Mouse (Mus musculus) left cerebral cortex, postnatal 36 days (tissue): ENCODE measurements around the gene Sptssa. TPM values are rescaled to one million over a fixed set of nuclear protein-coding genes. Genes with fewer than 3 reads are reported as not detected.
A peak's percentile ranks its signal among the peaks of the same experiment; 100 is the strongest.

Experiments
- DNase-seq, 2 experiments: peaks; one replicate each; pipeline ENCODE4 v3.0.0; 2021 to 2022; ENCODE audit warnings: low spot score in 2 of 2, mixed read lengths in 1 of 2
- intact Hi-C: fragments of 180-260 bp; cut with DNase I; formaldehyde crosslinking; loops from one replicate; pipeline ENCODE4 v1.15.1; 2025
- total RNA-seq, 2 experiments: library from RNA; stranded (reverse); gene quantifications; 2 replicates each; pipeline ENCODE4 v1.2.3; 2021

Gene Sptssa
- total RNA-seq, 2 experiments from 2014 or later: 20.2 to 22.8 TPM

DNA sequence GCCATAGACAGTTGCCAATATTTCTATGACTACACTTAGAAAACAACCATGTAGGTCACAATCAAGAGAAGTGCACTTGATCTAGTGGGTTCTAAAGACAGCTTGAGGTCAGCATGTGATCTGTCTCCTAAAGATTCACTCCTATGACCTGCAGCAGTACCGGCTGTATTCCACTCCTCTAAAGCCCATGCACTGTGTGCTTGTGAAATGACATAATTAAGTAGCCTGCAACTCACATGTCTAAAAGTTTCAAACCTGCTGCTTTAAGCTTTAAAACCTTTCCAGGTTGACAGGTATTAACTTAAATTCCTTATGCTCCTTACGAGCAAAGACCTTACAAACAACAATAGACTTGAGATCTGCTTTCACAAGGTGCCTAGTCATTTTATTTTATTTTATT lies 853 bp upstream of the Sptssa start:
- intact Hi-C loops: no loop called here

DNA sequence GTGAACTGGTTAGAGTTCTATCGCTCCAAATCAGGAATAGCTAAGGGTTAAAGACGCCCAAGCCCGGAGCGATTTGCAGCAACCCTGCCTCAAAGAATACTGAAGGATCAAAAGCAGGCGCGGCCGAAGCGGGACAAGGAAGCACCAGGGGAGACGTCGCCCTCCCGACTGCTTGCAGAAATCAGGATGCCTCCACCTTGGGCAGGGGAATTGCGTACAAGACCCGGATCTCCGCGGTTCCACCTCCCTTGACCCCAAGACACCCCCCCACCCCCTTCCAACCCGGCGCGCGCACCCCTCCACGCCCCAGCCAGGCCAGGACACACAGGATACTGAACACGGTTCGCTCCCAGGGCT lies 356 bp downstream of the Sptssa start:
- intact Hi-C loops: no loop called here
- no peak for DNase-seq

More for the DNA sequence above, 853 bp upstream of the Sptssa start:
- DNase-seq: no peak

GRCm38 (mm10) chr12:54655292-54656038 lies 908 bp downstream of the Sptssa start:
- intact Hi-C loops: no loop called here
- no peak for DNase-seq

DNA sequence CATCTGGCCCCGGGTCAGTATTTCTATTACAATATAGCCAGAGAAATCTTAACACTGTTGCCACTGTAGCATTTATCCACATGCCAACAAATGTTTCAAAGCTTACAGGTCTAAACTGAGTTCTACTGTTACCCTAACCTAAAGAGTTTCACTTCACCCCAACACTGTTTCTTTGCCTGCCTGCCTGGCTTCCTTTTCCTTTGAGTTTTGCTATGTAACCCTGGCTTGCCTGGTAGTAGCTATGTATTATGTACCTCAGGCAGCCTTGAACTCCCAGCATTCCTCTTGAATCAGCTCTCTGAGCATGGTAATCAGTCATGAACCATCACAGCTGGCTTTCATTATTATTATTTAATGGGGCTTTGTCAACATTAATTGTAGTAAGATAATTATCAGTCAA lies 1.6 kb downstream of the Sptssa start:
- intact Hi-C loops: no loop called here
- DNase-seq: no peak

GRCm38 (mm10) chr12:54654141-54654540 lies 2.2 kb downstream of the Sptssa start:
- DNase-seq: no peak
- intact Hi-C loops: no loop called here

- intact Hi-C loops: no loop called here
Measured at GRCm38 (mm10) chr12:54652346-54652745, 4.0 kb downstream of the Sptssa start.

DNA sequence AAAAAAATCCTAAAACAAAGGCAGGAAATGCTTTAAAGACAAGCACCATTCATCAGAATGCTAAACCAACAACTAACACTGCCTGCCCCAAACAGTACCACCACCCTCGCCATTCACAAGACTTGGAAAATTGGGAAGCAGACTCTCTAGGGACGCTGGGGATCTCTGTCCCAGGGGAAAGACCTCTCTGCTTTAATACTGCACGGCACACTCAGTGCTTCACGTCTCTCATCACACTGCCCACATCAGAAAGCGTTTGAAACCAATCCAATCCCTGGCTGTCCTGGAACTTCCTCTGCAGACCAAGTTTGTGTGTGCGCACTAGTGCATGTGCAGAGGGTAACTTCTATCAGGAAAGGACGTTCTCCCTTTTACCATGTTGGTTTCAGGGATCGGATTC lies 4.6 kb downstream of the Sptssa start:
- intact Hi-C loops: no loop called here
- no peak for DNase-seq

More at GRCm38 (mm10) chr12:54652346-54652745, 4.0 kb downstream of the Sptssa start:
- DNase-seq: no peak

DNA sequence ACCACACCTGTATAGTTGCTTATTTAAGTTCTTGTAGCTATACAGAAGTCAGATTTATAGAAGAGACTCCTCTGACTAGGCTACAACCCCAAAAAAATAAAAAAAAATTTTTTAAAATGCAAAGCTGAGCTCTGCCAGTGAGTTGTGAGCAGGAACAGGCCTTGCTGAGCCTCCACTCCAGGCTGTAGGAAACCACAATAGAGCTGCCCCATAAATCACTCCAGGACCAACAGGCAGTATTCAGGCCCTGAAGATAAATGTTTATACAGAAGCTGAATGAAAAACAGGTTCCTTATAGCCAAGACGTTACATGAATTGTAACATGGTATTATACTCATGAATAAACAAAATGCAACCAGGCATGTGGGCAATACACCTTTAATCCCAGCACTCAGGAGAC lies 5.2 kb downstream of the Sptssa start:
- intact Hi-C loops: no loop called here
- no peak for DNase-seq

- intact Hi-C loops: no loop called here
- DNase-seq: no peak
Measured at GRCm38 (mm10) chr12:54644947-54645346, 11.4 kb downstream of the Sptssa start.

DNA sequence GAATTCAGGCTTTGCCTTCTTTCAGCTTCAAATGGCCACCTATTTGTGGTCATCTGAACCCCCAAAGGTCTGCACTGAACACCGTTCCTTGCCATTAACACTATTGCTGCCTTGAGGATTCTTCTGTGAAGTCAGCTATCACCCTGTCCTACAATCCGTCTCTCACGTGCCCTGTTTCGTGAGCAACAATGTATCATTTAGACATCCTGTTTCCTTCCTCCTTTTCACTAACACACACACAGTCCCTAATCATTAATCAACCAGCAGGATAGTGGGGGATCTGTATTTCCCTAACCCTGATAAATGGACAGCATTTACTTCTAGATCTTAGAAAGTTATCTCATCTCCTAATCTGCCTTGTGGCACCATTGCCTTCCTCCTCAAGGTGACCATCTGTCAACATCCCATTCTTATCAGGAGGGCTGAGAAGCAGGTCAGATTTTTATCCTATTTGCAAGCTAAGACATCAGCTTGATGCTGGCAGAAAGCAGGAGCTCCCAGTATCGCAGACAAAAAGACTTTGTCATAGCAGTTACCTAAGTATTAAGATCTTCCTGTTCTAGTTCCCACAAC lies 13.0 kb downstream of the Sptssa start:
- intact Hi-C loops: no loop called here
- DNase-seq: no peak

GRCm38 (mm10) chr12:54641374-54641773 lies 15.0 kb downstream of the Sptssa start:
- DNase-seq: no peak
- intact Hi-C loops: no loop called here

DNA sequence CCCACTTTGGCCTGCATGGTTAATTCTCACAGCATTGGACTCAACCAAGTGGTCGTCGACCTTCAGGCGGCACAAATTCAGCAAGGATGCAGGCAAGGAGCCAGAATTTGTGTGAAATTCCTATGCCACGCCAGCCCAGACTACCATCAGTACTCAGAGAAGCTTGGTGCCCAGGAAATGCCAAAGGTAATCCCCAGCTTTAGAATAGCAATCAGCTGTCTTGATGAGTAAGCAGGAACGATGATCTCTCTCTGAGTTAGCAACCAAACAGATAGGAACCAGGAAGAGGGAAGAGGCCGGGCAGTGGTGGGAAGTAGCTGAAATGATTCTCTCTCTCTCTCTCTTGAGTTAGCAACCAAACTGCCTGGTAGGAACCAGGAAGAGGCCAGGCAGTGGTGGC lies 16.1 kb downstream of the Sptssa start:
- intact Hi-C loops: no loop called here
- peak in 1 of 2 experiments; percentile 14 for DNase-seq

GRCm38 (mm10) chr12:54637033-54637432 lies 19.3 kb downstream of the Sptssa start:
- intact Hi-C loops: no loop called here
- no peak for DNase-seq

- intact Hi-C loops: no loop called here
- no peak for DNase-seq
Measured at GRCm38 (mm10) chr12:54632141-54632540, 24.2 kb downstream of the Sptssa start.

DNA sequence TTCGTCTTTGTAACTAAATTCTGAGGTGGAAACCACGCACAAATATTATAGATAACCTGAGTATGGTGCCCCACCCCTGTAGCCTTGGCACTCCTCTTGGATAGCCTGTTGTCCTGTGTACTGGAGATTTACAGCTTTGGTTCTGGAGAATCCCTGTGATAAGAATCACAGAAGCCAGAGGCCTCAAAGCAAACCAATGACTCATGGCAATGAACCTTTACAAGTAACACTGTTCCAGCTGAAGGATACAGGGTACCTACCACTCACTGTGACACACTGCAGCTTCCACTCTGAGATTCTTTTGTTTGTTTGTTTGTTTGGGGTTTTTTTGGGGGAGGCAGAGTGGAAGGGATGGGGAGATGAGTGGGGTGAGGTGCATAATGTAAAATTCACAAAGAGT lies 34.4 kb downstream of the Sptssa start:
- intact Hi-C loops: no loop called here

DNA sequence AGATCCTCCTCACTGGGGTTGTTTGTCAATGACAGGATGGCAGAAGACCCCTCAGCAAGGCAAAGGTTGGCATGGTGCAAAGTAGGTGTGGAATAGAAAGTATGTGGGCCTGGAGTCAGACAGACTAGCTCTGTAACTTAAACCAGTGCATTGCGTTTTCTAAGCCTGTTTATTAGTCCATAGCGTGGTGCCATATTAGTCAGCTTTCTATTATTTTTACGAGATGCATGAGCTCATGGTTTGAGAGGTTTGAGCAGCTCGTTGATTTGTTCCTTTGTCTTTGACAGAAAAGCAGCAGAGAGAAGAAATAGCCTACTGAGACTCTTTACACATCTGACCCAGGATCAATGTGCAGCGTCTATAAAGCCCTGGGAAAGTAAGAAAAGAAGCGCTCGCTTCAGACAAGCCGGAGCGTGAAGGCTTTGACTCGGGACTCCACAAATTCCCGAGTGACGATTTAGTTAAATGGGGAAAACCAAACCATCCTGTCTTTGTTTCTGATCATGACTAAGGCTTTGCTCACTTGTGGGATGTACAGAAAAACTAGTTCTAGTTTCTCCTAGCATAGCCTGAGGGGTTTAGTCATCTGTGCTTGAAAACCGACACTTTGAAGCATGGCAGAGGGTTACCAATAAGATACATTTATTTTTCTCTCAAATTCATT lies 36.2 kb downstream of the Sptssa start:
- intact Hi-C loops: loop anchor here (1.0 kb wide), 1 partner anchor 11 kb away; no protein-coding TSS in a partner anchor
- DNase-seq: no peak

More for the DNA sequence above, 34.4 kb downstream of the Sptssa start:
- no peak for DNase-seq

DNA sequence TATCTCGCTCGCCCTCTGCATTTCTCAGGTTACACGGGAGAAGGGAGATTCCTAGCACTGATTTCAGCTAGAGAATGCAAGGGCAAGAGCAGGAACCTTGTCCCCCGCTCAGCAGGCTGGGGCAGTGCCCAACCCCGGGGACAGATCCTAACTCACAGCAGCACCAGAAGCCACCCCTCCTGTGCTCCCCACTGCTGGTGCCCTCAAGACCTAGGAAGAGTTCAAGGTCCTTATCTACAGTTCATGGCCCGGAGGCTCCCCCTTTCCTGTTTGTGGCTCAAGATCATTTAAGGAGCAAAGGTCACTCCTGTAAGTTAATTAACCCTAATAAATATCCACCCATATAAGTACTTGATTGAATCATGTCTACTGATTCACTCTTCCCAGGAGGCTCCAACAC lies 47.4 kb downstream of the Sptssa start:
- no peak for DNase-seq

DNA sequence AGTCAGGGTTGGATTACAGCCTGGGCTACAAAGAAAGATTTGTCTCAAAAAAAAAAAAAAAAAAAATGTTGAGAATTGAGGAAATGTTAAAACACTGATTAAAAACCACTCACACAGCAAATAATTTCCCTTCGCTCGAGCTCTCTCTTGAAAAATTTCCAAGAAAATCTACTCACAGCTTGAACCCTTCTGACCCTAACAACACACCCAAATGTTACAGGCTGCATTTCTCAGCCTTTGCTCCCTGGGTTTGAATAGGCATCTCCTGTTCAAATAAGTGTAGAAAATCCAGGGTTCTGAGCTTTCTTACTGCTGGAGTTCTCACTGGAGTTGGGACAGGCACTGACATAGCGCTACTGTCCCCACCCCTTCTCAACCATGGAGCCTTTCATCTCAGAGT lies 51.2 kb downstream of the Sptssa start:
- DNase-seq: no peak
- intact Hi-C loops: no loop called here

More for the DNA sequence above, 47.4 kb downstream of the Sptssa start:
- intact Hi-C loops: no loop called here

DNA sequence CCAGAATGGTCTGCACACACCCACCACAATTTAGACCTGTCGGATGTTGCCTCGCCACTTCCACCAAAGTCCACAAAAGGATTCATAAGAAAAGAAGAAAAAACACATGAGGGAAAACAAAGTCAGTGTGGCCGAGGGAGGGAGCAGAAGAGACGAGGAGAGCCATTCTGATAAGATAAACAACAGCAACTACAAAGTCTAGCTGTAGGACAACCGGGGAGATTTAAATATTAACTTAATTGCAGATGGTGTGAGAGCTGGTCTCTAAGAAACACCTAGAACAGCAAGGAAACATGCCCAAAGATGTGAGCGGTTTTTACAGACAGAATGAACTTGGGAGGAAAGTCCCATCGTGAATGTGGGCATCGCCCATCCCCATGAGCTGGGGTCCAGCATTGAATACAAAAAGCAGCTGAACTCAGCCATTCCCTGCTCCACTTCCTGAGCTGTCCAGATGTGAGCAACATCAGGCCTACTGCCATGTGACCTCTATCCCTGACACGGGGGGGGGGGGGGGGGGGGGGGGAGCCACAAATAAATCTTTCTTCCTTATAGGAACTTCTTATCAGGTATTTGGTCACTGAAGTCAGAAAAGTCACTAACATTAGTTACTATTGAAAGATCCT lies 52.7 kb downstream of the Sptssa start:
- intact Hi-C loops: no loop called here
- DNase-seq: no peak

GRCm38 (mm10) chr12:54600482-54600881 lies 55.9 kb downstream of the Sptssa start:
- DNase-seq: peak in 1 of 2 experiments; percentile 11
- intact Hi-C loops: no loop called here
